Mouse (Mus musculus) testis, adult 2 months (tissue): ENCODE results near the gene Gm14851.
"Not testable (repeated sequence)": the region's sequence is repeated elsewhere in the genome, so short reads cannot be mapped to it uniquely, and the experiment has no call there.

Source experiments
- CTCF ChIP-seq: fragments of 200-500 bp; IDR thresholded peaks from 2 replicates; pipeline ENCODE4 v1.5.1; 2012; ENCODE audit warnings: low read depth, mild to moderate bottlenecking, inconsistent platforms, low read length, moderate library complexity; ENCODE audit not compliant: control insufficient read depth, insufficient read depth, insufficient replicate concordance
- POLR2A ChIP-seq: fragments of 200-500 bp; IDR thresholded peaks from 2 replicates; pipeline ENCODE4 v1.6.1; 2012; ENCODE audit warnings: low read depth, mild to moderate bottlenecking, inconsistent platforms, low read length, moderate library complexity; ENCODE audit not compliant: control insufficient read depth

DNA sequence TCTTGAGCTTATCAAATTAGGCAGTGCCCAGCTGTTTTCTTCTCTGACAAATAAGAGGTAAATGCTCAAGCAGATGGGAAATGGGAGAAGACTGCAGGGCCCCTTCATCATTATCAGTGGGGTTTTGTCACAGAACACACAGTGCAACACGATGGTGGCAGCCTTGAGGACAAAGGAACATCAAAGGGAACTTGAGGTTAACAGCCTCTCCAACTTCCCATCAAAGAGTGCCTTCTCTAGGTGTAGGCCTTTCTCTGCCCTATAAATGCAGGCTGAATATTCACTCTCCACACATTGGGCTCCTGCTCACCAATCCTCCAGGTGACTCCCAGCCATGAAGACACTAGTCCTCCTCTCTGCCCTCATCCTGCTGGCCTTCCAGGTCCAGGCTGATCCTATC lies 41.1 kb downstream of the Gm14851 start, which contains the start of gene Defa23:
- not testable (repeated sequence) for TF ChIP-seq POLR2A, CTCF
